Mouse (Mus musculus) liver, adult (tissue): ENCODE measurements around the gene Fam102b.

Experiments used
- GATA4 ChIP-seq: IDR thresholded peaks from 2 replicates; pipeline ENCODE4 v1.6.1; 2014; ENCODE audit warnings: mild to moderate bottlenecking, low read length; ENCODE audit not compliant: insufficient replicate concordance

The Fam102b gene

GRCm38 (mm10) chr3:109027515-109027987 is at the start of gene Fam102b:
Fam102b (minus strand) TSS chr3:109027607.
- TF ChIP-seq GATA4: peak; percentile 44; the same call in 1 of the 2 replicates

GRCm38 (mm10) chr3:109062989-109063388 is 35.6 kb upstream of the Fam102b start:
- no peak for TF ChIP-seq GATA4

DNA sequence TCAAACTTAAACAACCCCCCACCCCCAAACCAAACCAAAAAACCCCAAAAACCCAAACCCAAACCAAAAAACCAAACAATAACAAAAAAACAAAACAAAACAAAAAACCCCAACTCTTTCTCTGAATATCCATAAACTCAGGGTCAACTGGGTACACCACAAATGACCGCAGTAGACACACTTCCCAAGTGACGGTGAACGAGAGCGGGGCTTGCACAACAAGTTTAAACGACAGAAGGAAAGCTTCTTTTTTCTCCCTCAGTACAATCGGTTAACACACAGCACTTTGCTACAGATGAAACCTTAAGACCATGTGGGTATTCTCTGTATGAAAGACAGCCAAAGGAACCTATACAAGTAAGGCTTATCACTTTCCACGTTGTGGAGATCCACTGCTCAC is 35.0 kb upstream of the Fam102b start:
- no peak for TF ChIP-seq GATA4

DNA sequence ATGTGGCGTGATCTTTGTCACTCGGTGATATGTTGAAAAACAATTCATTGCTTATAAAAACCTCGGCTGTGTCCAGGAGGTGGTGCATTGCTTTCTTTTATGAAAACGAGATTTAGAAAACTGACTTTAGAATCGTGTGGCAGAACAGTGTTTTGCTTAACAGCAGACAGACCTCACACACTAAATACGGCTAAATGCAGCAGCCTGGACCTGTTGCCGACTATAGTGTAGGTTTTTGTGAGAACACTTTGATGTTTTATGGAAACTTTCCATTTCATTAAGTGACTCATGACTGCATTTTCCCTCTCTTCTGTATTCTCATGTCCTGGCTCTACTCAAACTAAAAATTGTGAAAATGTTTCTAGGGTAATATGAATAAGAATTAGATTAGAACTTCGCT is 32.5 kb upstream of the Fam102b start:
- TF ChIP-seq GATA4: no peak

GRCm38 (mm10) chr3:109051946-109052331 is 24.5 kb upstream of the Fam102b start:
- TF ChIP-seq GATA4: no peak

GRCm38 (mm10) chr3:109051056-109051945 is 23.9 kb upstream of the Fam102b start:
- TF ChIP-seq GATA4: peak; percentile 92; the same call in 1 of the 2 replicates

- no peak for TF ChIP-seq GATA4
Measured at GRCm38 (mm10) chr3:109047707-109048283, 20.4 kb upstream of the Fam102b start.

- no peak for TF ChIP-seq GATA4
Measured at GRCm38 (mm10) chr3:109046428-109046827, 19.0 kb upstream of the Fam102b start.

GRCm38 (mm10) chr3:109043395-109043794 is 16.0 kb upstream of the Fam102b start:
- no peak for TF ChIP-seq GATA4

- TF ChIP-seq GATA4: no peak
Measured at GRCm38 (mm10) chr3:109040908-109041307, 13.5 kb upstream of the Fam102b start.

GRCm38 (mm10) chr3:109034411-109034810 is 7.0 kb upstream of the Fam102b start:
- TF ChIP-seq GATA4: no peak

DNA sequence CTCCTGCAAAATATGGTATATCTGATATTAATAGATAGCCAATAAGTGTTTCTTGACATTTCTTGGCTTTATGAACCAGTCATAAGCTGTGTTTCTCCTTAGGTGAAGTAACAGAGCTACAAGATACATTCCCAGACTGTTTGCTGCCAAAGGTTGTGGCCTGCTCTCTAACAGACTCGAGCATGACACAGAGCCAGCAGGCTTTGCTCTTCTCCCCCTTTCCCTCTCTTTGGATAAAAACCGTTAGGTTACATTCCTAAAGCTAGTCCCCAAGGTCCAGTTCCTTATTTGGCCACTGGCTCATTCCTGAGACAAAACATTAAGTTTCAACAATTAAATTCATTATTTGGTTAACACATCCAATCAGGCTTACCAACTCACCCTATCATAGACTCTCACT is 4.9 kb upstream of the Fam102b start:
- no peak for TF ChIP-seq GATA4

GRCm38 (mm10) chr3:109031626-109032025 is 4.2 kb upstream of the Fam102b start:
- TF ChIP-seq GATA4: no peak

DNA sequence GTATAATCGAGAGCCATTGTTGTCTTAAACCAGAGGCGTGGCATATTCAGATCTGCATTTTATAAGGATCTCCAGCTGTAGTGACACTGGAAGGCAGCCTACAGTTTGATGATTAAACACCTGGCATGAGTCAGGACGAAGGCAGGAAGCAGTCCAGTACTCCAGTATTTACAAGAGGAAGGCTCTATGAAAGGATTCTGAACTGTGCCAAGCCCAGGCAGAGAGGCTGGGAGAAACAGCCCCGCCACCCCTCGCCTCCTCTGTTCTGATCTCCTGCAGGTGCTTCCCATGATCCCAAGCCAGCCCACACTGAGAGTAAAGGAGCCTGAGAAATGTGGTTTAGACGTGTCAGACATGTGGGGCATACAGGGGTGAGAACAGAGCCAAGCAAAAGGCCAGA is 3.4 kb upstream of the Fam102b start:
- no peak for TF ChIP-seq GATA4

DNA sequence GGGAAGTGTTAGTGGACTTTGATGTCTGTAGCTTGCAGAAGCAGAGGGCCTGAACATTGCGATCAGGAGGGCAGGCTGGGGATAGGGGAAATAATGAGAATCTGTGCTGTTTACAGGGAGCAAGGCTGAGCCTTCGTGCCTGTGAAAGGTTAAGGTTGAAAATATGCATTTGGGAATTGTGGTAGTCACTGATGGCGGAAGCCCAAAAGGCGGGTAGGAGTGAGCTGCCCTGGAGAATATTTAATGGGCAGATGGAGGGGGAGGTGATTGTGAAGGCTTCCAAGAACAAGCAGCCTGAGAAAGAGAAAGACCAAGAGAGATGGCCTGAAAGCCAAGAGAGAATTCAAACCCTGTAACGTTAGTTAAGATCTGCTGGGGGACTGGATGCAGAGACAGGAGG is 2.3 kb upstream of the Fam102b start:
- TF ChIP-seq GATA4: no peak

GRCm38 (mm10) chr3:109026991-109027470 is 376 bp downstream of the Fam102b start:
- TF ChIP-seq GATA4: no peak
